Mouse (Mus musculus) limb, embryonic 12.5 days (tissue): ENCODE results near the gene Nkx2-3. TPM values are rescaled to one million over a fixed set of nuclear protein-coding genes. Genes with fewer than 3 reads are reported as not detected.

Source experiments
- ATAC-seq: fragments of 200-750 bp; cut with Nextera tagmentation; 2 replicates; pipeline ENCODE4 v1.8.0; 2017; ENCODE audit warnings: low read depth, moderate TSS enrichment; ENCODE audit not compliant: insufficient number of reproducible peaks, insufficient read depth, low FRiP score, low TSS enrichment
- H3K27ac ChIP-seq: fragments of 300-500 bp; sonication (generic); 2 replicates; pipeline ENCODE4 v1.5.1; 2016; ENCODE audit warnings: mild to moderate bottlenecking, moderate library complexity
- H3K27me3 ChIP-seq: fragments of 300-500 bp; sonication (generic); 2 replicates; pipeline ENCODE4 v1.6.1; 2016; ENCODE audit warnings: mild to moderate bottlenecking, moderate library complexity
- H3K36me3 ChIP-seq: fragments of 300-500 bp; sonication (generic); 2 replicates; pipeline ENCODE4 v1.6.1; 2016; ENCODE audit warnings: mild to moderate bottlenecking, moderate library complexity
- H3K4me1 ChIP-seq: fragments of 300-500 bp; sonication (generic); replicated peaks from 2 replicates; pipeline ENCODE4 v1.6.1; 2016
- H3K4me2 ChIP-seq: fragments of 300-500 bp; sonication (generic); 2 replicates; pipeline ENCODE4 v1.6.1; 2016; ENCODE audit warnings: mild to moderate bottlenecking, moderate library complexity
- H3K4me3 ChIP-seq: fragments of 300-500 bp; sonication (generic); replicated peaks from 2 replicates; pipeline ENCODE4 v1.5.1; 2016; ENCODE audit warnings: mild to moderate bottlenecking
- H3K9ac ChIP-seq: fragments of 300-500 bp; sonication (generic); replicated peaks from 2 replicates; pipeline ENCODE4 v1.6.1; 2016; ENCODE audit warnings: mild to moderate bottlenecking, moderate library complexity
- H3K9me3 ChIP-seq: fragments of 300-500 bp; sonication (generic); 2 replicates; pipeline ENCODE4 v1.6.1; 2016; ENCODE audit warnings: mild to moderate bottlenecking, moderate library complexity
- WGBS: fragments of 180-500 bp; shearing (Covaris S2); methylation state at CpG from one replicate; pipeline ENCODE4 v1.1.7; 2016; 5-methylcytosine and 5-hydroxymethylcytosine counted together
- microRNA-seq: library from miRNA; unstranded; fragments of <30 nt; microRNA quantifications from one replicate; pipeline ENCODE4, GENCODE M21; 2017
- polyA plus RNA-seq: library from polyadenylated mRNA; unstranded; fragments of >200 nt; fragmentation: Nextera tagmentation; extraction: Ambion mirVana; gene quantifications from 2 replicates; pipeline ENCODE4 v1.2.1, GENCODE M21; 2016

Nkx2-3 gene
- polyA plus RNA-seq, 1 experiment from 2014 or later = not detected

GRCm38 (mm10) chr19:43660774-43661173 lies 48.6 kb downstream of the Nkx2-3 start:
- H3K9ac ChIP-seq = no peak overlapping the region
- no peak overlapping the region for H3K27ac ChIP-seq
- H3K36me3 ChIP-seq = peaks cover 18% of the 10 kb centered on the region
- no peaks in the 10 kb centered on the region for H3K9me3 ChIP-seq
- no peak overlapping the region for H3K4me3 ChIP-seq
- 83% methylated on average over 9 of the region's 9 CpGs for WGBS
- ATAC-seq = no peak
- H3K4me2 ChIP-seq = no peak overlapping the region
- H3K4me1 ChIP-seq = peaks cover 5% of the 10 kb centered on the region
- H3K27me3 ChIP-seq = peaks cover 3% of the 10 kb centered on the region; the same call in 1 of the 2 replicates

DNA sequence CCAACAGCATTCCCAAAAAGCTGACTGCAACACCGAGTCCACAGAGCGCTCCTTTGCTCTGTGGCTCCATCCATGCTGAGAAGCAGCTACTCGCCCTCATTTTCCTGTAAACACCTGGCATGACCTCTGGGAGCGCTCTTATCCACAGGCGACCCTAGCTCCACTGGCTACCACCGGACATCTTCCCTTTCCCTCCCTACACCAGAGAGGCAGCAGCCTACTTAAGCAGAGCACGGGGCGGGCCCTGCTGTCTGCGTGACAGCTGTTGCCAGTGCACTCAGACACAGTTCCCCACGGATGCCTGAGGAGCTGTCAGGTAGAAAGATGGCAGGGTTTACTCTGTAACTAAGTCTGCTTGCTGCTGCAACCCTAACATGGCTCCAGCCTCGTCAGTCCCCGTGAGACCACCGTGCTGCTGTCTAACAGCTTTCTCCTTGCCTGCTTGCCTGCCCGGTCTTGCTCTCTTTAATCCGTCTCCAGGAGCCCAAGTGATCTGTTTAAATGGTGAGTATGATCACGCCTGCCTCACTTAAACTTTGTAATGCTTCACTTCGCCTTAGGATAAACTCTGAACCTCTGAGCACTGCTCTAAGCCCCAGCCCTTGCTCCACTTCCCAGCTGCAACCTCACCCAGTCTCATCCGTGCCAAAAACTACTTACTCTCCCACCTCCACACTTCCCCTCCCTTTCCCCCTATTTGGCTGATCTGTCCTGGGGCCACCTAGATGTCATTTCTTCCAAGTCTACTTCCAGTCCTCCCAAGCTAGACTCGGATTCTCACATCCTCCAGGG lies 50.2 kb downstream of the Nkx2-3 start:
- peaks cover 5% of the 10 kb centered on the region for H3K4me1 ChIP-seq

GRCm38 (mm10) chr19:43663471-43663870 lies 51.3 kb downstream of the Nkx2-3 start:
- WGBS = 84% methylated on average over 8 of the region's 8 CpGs
- ATAC-seq = no peak

More for the DNA sequence above, 50.2 kb downstream of the Nkx2-3 start:
- no peak for ATAC-seq
- Histone ChIP-seq H3K27ac (no peak overlapping the region), H3K9me3 (no peaks in the 10 kb centered on the region), H3K4me2 (no peak overlapping the region), H3K9ac (0 out of 2 replicates have a peak overlapping the region, but pooled peaks have one; percentile 12), H3K36me3 (peaks cover 25% of the 10 kb centered on the region), H3K4me3 (no peak overlapping the region), H3K27me3 (no peaks in the 10 kb centered on the region)
- WGBS = 41% methylated on average over 19 of the region's 19 CpGs

More at GRCm38 (mm10) chr19:43663471-43663870, 51.3 kb downstream of the Nkx2-3 start:
- Histone ChIP-seq H3K36me3 (peaks cover 25% of the 10 kb centered on the region), H3K4me3 (no peak overlapping the region), H3K27me3 (no peaks in the 10 kb centered on the region), H3K9me3 (no peaks in the 10 kb centered on the region), H3K27ac (no peak overlapping the region), H3K4me1 (peaks cover 5% of the 10 kb centered on the region), H3K9ac (no peak overlapping the region), H3K4me2 (no peak overlapping the region)

Small RNA genes lying within 50 kb of the gene (microRNA-seq; reads per million reads assigned to microRNA genes)
- gene Gm22646 = not detected

Other genes starting within 250 kb of the Nkx2-3 start
- 10.1 and 10.4 TPM in 2 replicates for gene Hpse2, start 224.0 kb upstream of the Nkx2-3 start, polyA plus RNA-seq
- 0.36 and 0.43 TPM in 2 replicates for gene Cnnm1, start 171.9 kb upstream of the Nkx2-3 start, polyA plus RNA-seq
- gene Got1, start 87.7 kb upstream of the Nkx2-3 start, polyA plus RNA-seq = 41.6 and 42.5 TPM in 2 replicates
- gene Slc25a28, start 62.6 kb downstream of the Nkx2-3 start, polyA plus RNA-seq = 16.8 and 20.4 TPM in 2 replicates
- 10.5 and 11.6 TPM in 2 replicates for gene Entpd7, start 77.3 kb downstream of the Nkx2-3 start, polyA plus RNA-seq
- gene Cutc, start 140.7 kb downstream of the Nkx2-3 start, polyA plus RNA-seq = 13.1 and 13.7 TPM in 2 replicates
- 15.1 and 15.2 TPM in 2 replicates for gene Cox15, start 140.7 kb downstream of the Nkx2-3 start, polyA plus RNA-seq
- not detected in 2 replicates for gene Abcc2, start 169.9 kb downstream of the Nkx2-3 start, polyA plus RNA-seq